Mouse (Mus musculus): ENCODE data around the gene Pde4a.
"Not testable (repeated sequence)": the region's sequence is repeated elsewhere in the genome, so short reads cannot be mapped to it uniquely, and the experiment has no call there.

The Pde4a gene

GRCm38 (mm10) chr9:21241343-21241742, 75.8 kb downstream of the Pde4a start:
- DNase-seq (ENCODE audit: extremely low spot score, low read depth, low spot score): no peak

DNA sequence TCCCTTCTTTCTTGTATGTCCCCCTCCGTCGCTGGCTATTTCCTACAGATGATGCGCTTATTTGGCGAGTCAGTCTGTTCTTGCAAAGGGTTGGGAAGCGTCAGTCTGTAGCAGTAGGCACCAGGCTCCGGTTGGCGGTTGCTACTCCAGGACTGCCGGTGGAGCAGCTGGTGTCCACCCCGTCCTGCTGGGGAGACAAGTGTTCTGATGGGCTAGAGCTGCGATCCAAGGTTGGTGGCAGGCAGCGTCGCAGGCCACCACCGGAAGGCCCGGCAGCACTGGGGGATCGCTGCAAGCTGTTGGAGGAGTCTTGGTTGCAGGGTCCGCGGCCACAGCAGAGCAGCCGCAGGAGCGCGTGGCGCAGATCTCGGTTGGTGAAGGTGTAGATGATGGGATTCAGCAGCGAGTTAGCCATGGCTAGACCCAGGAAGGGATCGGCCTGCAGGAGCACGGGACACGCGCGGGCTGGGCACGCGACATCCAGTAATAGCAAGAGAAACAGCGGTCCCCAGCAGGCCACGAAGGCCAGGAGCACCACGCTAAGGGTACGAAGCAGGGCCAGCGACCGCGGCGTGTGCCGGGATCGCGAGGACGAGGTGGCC, 78.4 kb downstream of the Pde4a start:
- no peak for DNase-seq (ENCODE audit: extremely low spot score, low read depth, low spot score)

- DNase-seq (ENCODE audit: extremely low spot score, low read depth, low spot score): no peak
These were observed 79.1 kb downstream of the Pde4a start for GRCm38 (mm10) chr9:21244428-21245112.

- DNase-seq (ENCODE audit: extremely low spot score, low read depth, low spot score): no peak
These were observed 79.6 kb downstream of the Pde4a start for GRCm38 (mm10) chr9:21245113-21245487.

DNA sequence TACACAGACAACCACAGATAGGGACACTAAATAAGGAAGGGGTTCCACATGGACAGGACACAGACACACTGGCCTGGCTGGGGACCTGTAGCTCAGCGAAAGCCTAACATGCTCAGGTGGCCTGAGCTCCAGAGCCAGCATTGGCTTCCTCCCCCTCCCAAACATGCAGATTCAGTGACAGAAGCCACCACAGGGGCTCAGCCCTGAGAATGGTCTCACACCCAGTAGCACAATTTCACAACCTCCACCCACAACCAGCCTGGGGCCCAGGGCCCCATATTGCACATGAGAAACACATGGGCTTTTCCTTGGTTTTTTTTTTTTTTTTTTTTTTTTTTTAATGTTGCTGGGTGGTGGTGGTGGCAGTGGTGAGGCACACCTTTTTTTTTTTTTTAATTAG, 80.8 kb downstream of the Pde4a start:
- DNase-seq (ENCODE audit: extremely low spot score, low read depth, low spot score): no peak

DNA sequence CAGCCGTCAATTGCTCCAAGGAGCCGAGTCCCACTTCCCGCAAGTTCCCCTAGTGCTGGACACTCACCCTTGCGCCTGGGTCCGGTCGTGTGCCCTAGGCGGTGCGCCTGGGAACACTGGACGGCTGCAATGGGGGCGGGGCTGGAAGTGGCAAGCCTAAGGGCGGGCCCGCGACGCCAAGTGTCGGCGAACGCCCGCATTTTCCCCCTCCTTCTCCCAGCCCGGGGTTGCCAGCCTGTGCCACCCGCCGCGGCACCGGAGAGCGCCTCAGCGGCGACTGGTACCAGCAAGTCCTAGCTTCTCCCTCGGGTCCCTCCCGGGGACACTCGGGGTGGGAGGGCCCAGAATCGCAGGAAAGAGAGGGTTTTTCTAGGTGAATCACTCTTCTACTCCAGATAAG, 82.8 kb downstream of the Pde4a start, which contains the start of gene S1pr5:
Gene S1pr5 (minus strand): TSS at position 118 of the 400 bp plus-strand sequence.
- no peak for DNase-seq (ENCODE audit: extremely low spot score, low read depth, low spot score)

- DNase-seq (ENCODE audit: extremely low spot score, low read depth, low spot score): no peak
These were observed 84.4 kb downstream of the Pde4a start for GRCm38 (mm10) chr9:21249629-21250508.

GRCm38 (mm10) chr9:21250509-21250908, 85.0 kb downstream of the Pde4a start:
- no peak for DNase-seq (ENCODE audit: extremely low spot score, low read depth, low spot score)

GRCm38 (mm10) chr9:21251116-21251735, 85.7 kb downstream of the Pde4a start:
- DNase-seq (ENCODE audit: extremely low spot score, low read depth, low spot score): no peak

DNA sequence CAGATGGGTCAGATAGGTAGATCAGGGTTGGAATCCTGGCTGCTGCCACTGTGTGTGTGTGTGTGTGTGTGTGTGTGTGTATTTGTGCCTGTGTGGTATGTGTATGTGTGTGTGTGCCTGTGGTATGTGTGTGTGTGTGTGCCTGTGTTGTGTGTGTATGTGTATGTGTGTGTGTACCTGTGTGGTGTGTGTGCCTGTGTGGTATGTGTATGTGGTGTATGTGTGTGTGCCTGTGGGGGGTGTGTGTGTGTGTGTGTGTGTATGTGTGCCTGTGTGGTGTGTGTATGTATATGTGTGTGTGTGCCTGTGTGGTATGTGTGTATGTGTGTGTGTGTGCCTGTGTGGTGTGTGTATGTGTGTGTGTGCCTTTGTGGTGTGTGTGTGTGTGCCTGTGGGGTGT, 89.2 kb downstream of the Pde4a start:
- DNase-seq (ENCODE audit: extremely low spot score, low read depth, low spot score): no peak

GRCm38 (mm10) chr9:21256349-21256748, 90.8 kb downstream of the Pde4a start:
- not testable (repeated sequence) for DNase-seq (ENCODE audit: extremely low spot score, low read depth, low spot score)

DNA sequence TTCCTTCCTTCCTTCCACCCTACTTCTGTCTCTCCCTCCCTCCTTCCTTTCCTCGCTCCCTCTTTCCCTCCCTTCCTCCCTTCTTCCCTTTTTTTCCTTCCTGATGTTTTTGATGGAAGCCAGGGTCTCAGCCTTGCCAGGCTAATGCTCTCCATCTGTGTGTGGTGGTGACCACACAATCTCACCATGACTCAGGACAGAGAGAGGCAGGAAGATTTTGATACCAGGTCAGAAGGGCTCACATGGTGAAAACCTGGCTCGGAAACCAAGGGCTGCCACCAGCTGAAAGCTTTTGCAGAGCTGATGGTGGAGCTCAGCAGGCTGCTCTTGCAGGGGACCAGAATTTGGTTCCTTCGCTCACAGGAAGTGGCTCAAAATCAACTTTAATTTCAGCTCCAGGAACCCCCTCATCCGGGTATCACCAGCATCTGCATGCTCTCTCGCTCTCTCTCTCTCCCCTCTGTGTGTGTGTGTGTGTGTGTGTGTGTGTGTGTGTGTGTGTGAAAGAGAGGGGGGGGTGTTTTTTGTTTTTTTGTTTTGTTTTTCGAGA, 95.1 kb downstream of the Pde4a start:
- no peak for DNase-seq (ENCODE audit: extremely low spot score, low read depth, low spot score)

GRCm38 (mm10) chr9:21261831-21262230, 96.3 kb downstream of the Pde4a start:
- DNase-seq (ENCODE audit: extremely low spot score, low read depth, low spot score): no peak

Measured in hindlimb bud, embryonic 11.5 days (tissue).